Mouse (Mus musculus): Measurements from ENCODE around the gene Car2.

DNA sequence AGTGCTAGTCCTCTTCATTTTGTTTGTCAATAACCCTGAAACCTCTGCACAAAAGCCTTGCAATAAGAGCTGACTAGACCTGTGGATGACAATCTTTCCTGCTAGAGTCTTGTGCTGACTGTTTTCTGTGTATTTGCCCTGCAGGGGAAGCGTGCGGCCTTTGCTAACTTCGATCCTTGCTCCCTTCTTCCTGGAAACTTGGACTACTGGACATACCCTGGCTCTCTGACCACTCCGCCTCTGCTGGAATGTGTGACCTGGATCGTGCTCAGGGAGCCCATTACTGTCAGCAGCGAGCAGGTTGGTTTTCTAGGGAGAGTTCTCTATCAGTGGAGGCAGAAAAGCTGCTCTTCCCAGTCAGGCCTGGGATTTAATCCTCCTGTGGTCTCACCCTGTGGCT is 11.7 kb downstream of the Car2 start:
- TF ChIP-seq ZNF384 (IDR thresholded peaks at IDR 0.05; ENCODE audit: low read depth, low read length) = no peak
- TF ChIP-seq ZC3H11A (IDR thresholded peaks at IDR 0.05; ENCODE audit: borderline replicate concordance, low read depth, low read length) = no peak
- no peak for TF ChIP-seq MAFK (IDR thresholded peaks at IDR 0.05; ENCODE audit: insufficient read depth, low read depth, low read length)

Measured in ES-E14 (cell line).